Mouse (Mus musculus): ENCODE results near the gene Trip4. TPM values are rescaled to one million over a fixed set of nuclear protein-coding genes. Genes with fewer than 3 reads are reported as not detected.

Gene Trip4
- polyA plus RNA-seq, 1 experiment from 2014 or later: 27.5 TPM

Other genes starting within 250 kb of the Trip4 start
- 345 and 364 TPM in 2 replicates for gene Oaz2, start 240.8 kb downstream of the Trip4 start, polyA plus RNA-seq (2015; fragmentation: Nextera tagmentation; extraction: Ambion mirVana)
- 7.7 and 8.0 TPM in 2 replicates for gene Zfp609, start 81.2 kb downstream of the Trip4 start, polyA plus RNA-seq (2015; fragmentation: Nextera tagmentation; extraction: Ambion mirVana)
- 57.7 and 59.9 TPM in 2 replicates for gene Pclaf, start 18.6 kb downstream of the Trip4 start, polyA plus RNA-seq (2015; fragmentation: Nextera tagmentation; extraction: Ambion mirVana)
- 26.2 and 27.8 TPM in 2 replicates for gene Csnk1g1, start 130 bp upstream of the Trip4 start, polyA plus RNA-seq (2015; fragmentation: Nextera tagmentation; extraction: Ambion mirVana)
- gene Ppib, start 151.4 kb upstream of the Trip4 start, polyA plus RNA-seq (2015; fragmentation: Nextera tagmentation; extraction: Ambion mirVana): 325 and 326 TPM in 2 replicates
- gene Snx22, start 160.9 kb upstream of the Trip4 start, polyA plus RNA-seq (2015; fragmentation: Nextera tagmentation; extraction: Ambion mirVana): 4.5 and 8.1 TPM in 2 replicates
- gene Snx1, start 217.8 kb upstream of the Trip4 start, polyA plus RNA-seq (2015; fragmentation: Nextera tagmentation; extraction: Ambion mirVana): 101 and 109 TPM in 2 replicates
- 81.1 and 84.3 TPM in 2 replicates for gene Ciao2a, start 217.8 kb upstream of the Trip4 start, polyA plus RNA-seq (2015; fragmentation: Nextera tagmentation; extraction: Ambion mirVana)
- gene Dapk2, start 249.4 kb upstream of the Trip4 start, polyA plus RNA-seq (2015; fragmentation: Nextera tagmentation; extraction: Ambion mirVana): 1.0 and 1.8 TPM in 2 replicates

Data from forebrain, embryonic 16.5 days (tissue).